Mouse (Mus musculus): ENCODE data around the gene Pmfbp1. TPM values are rescaled to one million over a fixed set of nuclear protein-coding genes. Genes with fewer than 3 reads are reported as not detected.

Pmfbp1 gene
- polyA plus RNA-seq, 1 experiment = not detected

- Histone ChIP-seq H3K4me1 (ENCODE audit: control insufficient read depth, insufficient read depth, insufficient read length, low read length) (no peaks in the 10 kb centered on the region), H3K27ac (ENCODE audit: insufficient read depth, low read depth, low read length) (no peak overlapping the region), H3K36me3 (ENCODE audit: control insufficient read depth, insufficient read depth, low read length) (no peaks in the 10 kb centered on the region), H3K4me3 (ENCODE audit: low read depth, low read length) (no peak overlapping the region), H3K27me3 (ENCODE audit: control insufficient read depth, insufficient read depth, low read length) (no peaks in the 10 kb centered on the region)
- TF ChIP-seq POLR2A (IDR thresholded peaks at IDR 0.05; ENCODE audit: low read depth, low read length) (no peak), CTCF (IDR thresholded peaks at IDR 0.05; ENCODE audit: extremely low read depth, insufficient read length, insufficient replicate concordance, low read depth, low read length) (peak; percentile 75; the same call in 1 of the 2 replicates)
- WGBS = 8% methylated on average over 5 of the region's 5 CpGs
These were observed 42.9 kb downstream of the Pmfbp1 start for GRCm38 (mm10) chr8:109536703-109537102.

GRCm38 (mm10) chr8:109542165-109542564 is 48.3 kb downstream of the Pmfbp1 start:
- WGBS = 60% methylated on average over 5 of the region's 5 CpGs
- no peak overlapping the region for H3K4me3 ChIP-seq (ENCODE audit: low read depth, low read length)
- peaks cover under 1% of the 10 kb centered on the region; the same call in 1 of the 2 replicates for H3K36me3 ChIP-seq (ENCODE audit: control insufficient read depth, insufficient read depth, low read length)

GRCm38 (mm10) chr8:109542748-109543519 is 49.1 kb downstream of the Pmfbp1 start:
- TF ChIP-seq POLR2A (IDR thresholded peaks at IDR 0.05; ENCODE audit: low read depth, low read length) (no peak), CTCF (IDR thresholded peaks at IDR 0.05; ENCODE audit: extremely low read depth, insufficient read length, insufficient replicate concordance, low read depth, low read length) (no peak)
- no peaks in the 10 kb centered on the region for H3K4me1 ChIP-seq (ENCODE audit: control insufficient read depth, insufficient read depth, insufficient read length, low read length)
- no peaks in the 10 kb centered on the region for H3K27me3 ChIP-seq (ENCODE audit: control insufficient read depth, insufficient read depth, low read length)
- H3K4me3 ChIP-seq (ENCODE audit: low read depth, low read length) = no peak overlapping the region
- peaks cover 7% of the 10 kb centered on the region for H3K36me3 ChIP-seq (ENCODE audit: control insufficient read depth, insufficient read depth, low read length)
- WGBS = 72% methylated on average over 8 of the region's 8 CpGs
- H3K27ac ChIP-seq (ENCODE audit: insufficient read depth, low read depth, low read length) = no peak overlapping the region

More at GRCm38 (mm10) chr8:109542165-109542564, 48.3 kb downstream of the Pmfbp1 start:
- Histone ChIP-seq H3K4me1 (ENCODE audit: control insufficient read depth, insufficient read depth, insufficient read length, low read length) (no peaks in the 10 kb centered on the region), H3K27ac (ENCODE audit: insufficient read depth, low read depth, low read length) (no peak overlapping the region), H3K27me3 (ENCODE audit: control insufficient read depth, insufficient read depth, low read length) (no peaks in the 10 kb centered on the region)
- TF ChIP-seq CTCF (IDR thresholded peaks at IDR 0.05; ENCODE audit: extremely low read depth, insufficient read length, insufficient replicate concordance, low read depth, low read length) = no peak
- no peak for TF ChIP-seq POLR2A (IDR thresholded peaks at IDR 0.05; ENCODE audit: low read depth, low read length)

GRCm38 (mm10) chr8:109544049-109544448 is 50.2 kb downstream of the Pmfbp1 start:
- H3K27me3 ChIP-seq (ENCODE audit: control insufficient read depth, insufficient read depth, low read length) = no peaks in the 10 kb centered on the region
- H3K4me3 ChIP-seq (ENCODE audit: low read depth, low read length) = no peak overlapping the region
- 56% methylated on average over 3 of the region's 3 CpGs for WGBS
- H3K27ac ChIP-seq (ENCODE audit: insufficient read depth, low read depth, low read length) = no peak overlapping the region
- TF ChIP-seq POLR2A (IDR thresholded peaks at IDR 0.05; ENCODE audit: low read depth, low read length) = no peak
- H3K36me3 ChIP-seq (ENCODE audit: control insufficient read depth, insufficient read depth, low read length) = peaks cover 17% of the 10 kb centered on the region
- no peaks in the 10 kb centered on the region for H3K4me1 ChIP-seq (ENCODE audit: control insufficient read depth, insufficient read depth, insufficient read length, low read length)

GRCm38 (mm10) chr8:109551663-109552062 is 57.8 kb downstream of the Pmfbp1 start:
- no peaks in the 10 kb centered on the region for H3K4me1 ChIP-seq (ENCODE audit: control insufficient read depth, insufficient read depth, insufficient read length, low read length)
- TF ChIP-seq CTCF (IDR thresholded peaks at IDR 0.05; ENCODE audit: extremely low read depth, insufficient read length, insufficient replicate concordance, low read depth, low read length) = peak; percentile 59; the same call in 1 of the 2 replicates
- TF ChIP-seq POLR2A (IDR thresholded peaks at IDR 0.05; ENCODE audit: low read depth, low read length) = no peak
- no peak overlapping the region for H3K27ac ChIP-seq (ENCODE audit: insufficient read depth, low read depth, low read length)
- H3K36me3 ChIP-seq (ENCODE audit: control insufficient read depth, insufficient read depth, low read length) = peaks cover 84% of the 10 kb centered on the region
- 41% methylated on average over 3 of the region's 3 CpGs for WGBS
- no peak overlapping the region for H3K4me3 ChIP-seq (ENCODE audit: low read depth, low read length)
- H3K27me3 ChIP-seq (ENCODE audit: control insufficient read depth, insufficient read depth, low read length) = no peaks in the 10 kb centered on the region

GRCm38 (mm10) chr8:109563881-109564280 is 70.1 kb downstream of the Pmfbp1 start:
- no peaks in the 10 kb centered on the region; the same call in 1 of the 2 replicates for H3K4me1 ChIP-seq (ENCODE audit: control insufficient read depth, insufficient read depth, insufficient read length, low read length)
- TF ChIP-seq POLR2A (IDR thresholded peaks at IDR 0.05; ENCODE audit: low read depth, low read length) (no peak), CTCF (IDR thresholded peaks at IDR 0.05; ENCODE audit: extremely low read depth, insufficient read length, insufficient replicate concordance, low read depth, low read length) (no peak)
- no peaks in the 10 kb centered on the region for H3K27me3 ChIP-seq (ENCODE audit: control insufficient read depth, insufficient read depth, low read length)
- no peak overlapping the region for H3K27ac ChIP-seq (ENCODE audit: insufficient read depth, low read depth, low read length)
- 61% methylated on average over 2 of the region's 2 CpGs for WGBS
- peaks cover 37% of the 10 kb centered on the region for H3K36me3 ChIP-seq (ENCODE audit: control insufficient read depth, insufficient read depth, low read length)
- H3K4me3 ChIP-seq (ENCODE audit: low read depth, low read length) = no peak overlapping the region

- Histone ChIP-seq H3K4me1 (ENCODE audit: control insufficient read depth, insufficient read depth, insufficient read length, low read length) (no peaks in the 10 kb centered on the region; the same call in 1 of the 2 replicates), H3K4me3 (ENCODE audit: low read depth, low read length) (peak overlapping the region; percentile 90), H3K27me3 (ENCODE audit: control insufficient read depth, insufficient read depth, low read length) (no peaks in the 10 kb centered on the region), H3K36me3 (ENCODE audit: control insufficient read depth, insufficient read depth, low read length) (peaks cover 33% of the 10 kb centered on the region), H3K27ac (ENCODE audit: insufficient read depth, low read depth, low read length) (peak overlapping the region; percentile 89)
- 3% methylated on average over 10 of the region's 10 CpGs for WGBS
- no peak for TF ChIP-seq CTCF (IDR thresholded peaks at IDR 0.05; ENCODE audit: extremely low read depth, insufficient read length, insufficient replicate concordance, low read depth, low read length)
- no peak for TF ChIP-seq POLR2A (IDR thresholded peaks at IDR 0.05; ENCODE audit: low read depth, low read length)
These were observed 70.9 kb downstream of the Pmfbp1 start for GRCm38 (mm10) chr8:109564766-109565165.

Data from small intestine, adult 2 months (tissue).